Mouse (Mus musculus) forebrain, embryonic 11.5 days (tissue): ENCODE measurements around the gene Fbxw9. TPM values are rescaled to one million over a fixed set of nuclear protein-coding genes. Genes with fewer than 3 reads are reported as not detected.

ENCODE experiments used
- ATAC-seq: fragments of 200-750 bp; cut with Nextera tagmentation; replicated peaks from 2 replicates; pipeline ENCODE4 v1.8.0; 2017; ENCODE audit warnings: moderate TSS enrichment; ENCODE audit not compliant: low FRiP score
- DNase-seq: peaks from one replicate; pipeline ENCODE4 v3.0.0-alpha.2; 2017; ENCODE audit warnings: low spot score
- H3K27ac ChIP-seq: fragments of 300-500 bp; sonication (generic); 2 replicates; pipeline ENCODE4 v1.5.1; 2014; ENCODE audit warnings: low read depth, low read length
- H3K27me3 ChIP-seq: fragments of 300-500 bp; sonication (generic); 2 replicates; pipeline ENCODE4 v1.6.1; 2014; ENCODE audit warnings: mild to moderate bottlenecking, low read length, mixed read lengths; ENCODE audit not compliant: control insufficient read depth, insufficient read depth
- H3K36me3 ChIP-seq: fragments of 300-500 bp; sonication (generic); 2 replicates; pipeline ENCODE4 v1.6.1; 2014; ENCODE audit warnings: mild to moderate bottlenecking, low read length, moderate library complexity, mixed read lengths; ENCODE audit not compliant: control insufficient read depth, insufficient read depth
- H3K4me1 ChIP-seq: fragments of 300-500 bp; sonication (generic); replicated peaks from 2 replicates; pipeline ENCODE4 v1.6.1; 2014; ENCODE audit warnings: low read length, mixed read lengths; ENCODE audit not compliant: control insufficient read depth, insufficient read depth
- H3K4me2 ChIP-seq: fragments of 300-500 bp; sonication (generic); 2 replicates; pipeline ENCODE4 v1.6.1; 2014; ENCODE audit warnings: low read depth, mild to moderate bottlenecking, low read length, moderate library complexity, mixed read lengths; ENCODE audit not compliant: severe bottlenecking
- H3K4me3 ChIP-seq: fragments of 300-500 bp; sonication (generic); 2 replicates; pipeline ENCODE4 v1.5.1; 2014; ENCODE audit warnings: low read depth, low read length
- H3K9ac ChIP-seq: fragments of 300-500 bp; sonication (generic); 2 replicates; pipeline ENCODE4 v1.6.1; 2014; ENCODE audit warnings: low read length
- H3K9me3 ChIP-seq: fragments of 300-500 bp; sonication (generic); 2 replicates; pipeline ENCODE4 v1.6.1; 2016; ENCODE audit warnings: low read length, mixed read lengths; ENCODE audit not compliant: control insufficient read depth
- WGBS: fragments of 180-500 bp; shearing (Covaris S2); extraction: QIAGEN DNeasy Blood & Tissue Kit; methylation state at CpG from one replicate; pipeline ENCODE4 v1.1.7; 2014; 5-methylcytosine and 5-hydroxymethylcytosine counted together
- polyA plus RNA-seq: library from polyadenylated mRNA; unstranded; fragments of >200 nt; fragmentation: Nextera tagmentation; extraction: Ambion mirVana; gene quantifications from 2 replicates; pipeline ENCODE4 v1.2.1, GENCODE M21; 2014

Fbxw9 gene
- polyA plus RNA-seq, 1 experiment from 2014 or later: 23.8 TPM

DNA sequence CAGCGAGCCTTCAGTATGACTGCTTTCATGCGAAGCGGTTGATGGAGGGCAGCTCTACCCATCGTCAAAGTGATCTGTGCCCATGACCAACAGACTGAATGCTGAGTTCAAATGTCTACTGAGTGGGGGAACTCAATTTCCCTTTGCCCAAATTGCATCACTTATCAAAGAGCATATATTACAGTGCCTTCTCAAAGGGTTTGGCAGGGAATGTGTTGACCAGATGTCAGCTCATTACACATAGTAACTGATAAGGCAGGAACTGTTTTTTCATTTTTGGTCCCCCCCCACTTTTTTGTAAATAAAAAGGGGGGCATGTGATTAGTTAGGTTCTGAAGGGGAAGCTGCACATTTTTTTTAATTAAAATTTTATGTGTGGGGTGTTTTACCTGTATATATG is 2.7 kb downstream of the Fbxw9 start:
- Histone ChIP-seq H3K9me3 (no peaks in the 10 kb centered on the region), H3K36me3 (peaks cover 5% of the 10 kb centered on the region; the same call in 1 of the 2 replicates), H3K27ac (no peak overlapping the region), H3K9ac (no peak overlapping the region), H3K4me1 (peaks cover 4% of the 10 kb centered on the region; the same call in 1 of the 2 replicates), H3K4me2 (no peak overlapping the region), H3K4me3 (no peak overlapping the region), H3K27me3 (no peaks in the 10 kb centered on the region)
- 94% methylated on average over 4 of the region's 4 CpGs for whole genome bisulfite sequencing
- DNase-seq (no peak), ATAC-seq (no peak)

DNA sequence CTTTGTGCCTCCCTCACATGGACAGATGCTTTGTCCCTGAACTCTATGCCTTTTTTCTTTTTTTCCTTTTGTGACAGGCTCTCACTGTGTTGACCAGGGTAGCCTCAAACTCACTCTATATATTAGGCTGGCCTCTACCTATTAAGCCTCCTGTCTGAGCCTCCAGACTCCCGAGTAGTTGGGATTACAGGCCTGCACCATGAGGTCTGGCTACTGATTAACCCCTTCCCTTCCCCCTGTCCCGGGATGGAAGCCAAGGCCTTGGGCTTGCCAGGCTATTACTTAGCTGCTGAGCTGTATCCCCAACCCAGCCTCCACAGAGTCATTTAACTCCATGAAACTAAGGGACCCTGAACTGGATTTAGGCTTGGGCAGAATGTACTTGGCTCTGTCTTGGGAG is 5.4 kb downstream of the Fbxw9 start:
- 43% methylated on average over 2 of the region's 2 CpGs for WGBS
- H3K9ac ChIP-seq: no peak overlapping the region
- no peaks in the 10 kb centered on the region for H3K27me3 ChIP-seq
- H3K4me1 ChIP-seq: peaks cover 4% of the 10 kb centered on the region; the same call in 1 of the 2 replicates
- DNase-seq (no peak), ATAC-seq (no peak)
- H3K36me3 ChIP-seq: peaks cover 5% of the 10 kb centered on the region; the same call in 1 of the 2 replicates
- H3K4me3 ChIP-seq: no peak overlapping the region
- no peaks in the 10 kb centered on the region for H3K9me3 ChIP-seq
- H3K4me2 ChIP-seq: no peak overlapping the region
- no peak overlapping the region for H3K27ac ChIP-seq

- no peak overlapping the region for H3K4me3 ChIP-seq
- no peaks in the 10 kb centered on the region for H3K9me3 ChIP-seq
- H3K4me1 ChIP-seq: no peaks in the 10 kb centered on the region; the same call in 1 of the 2 replicates
- no peak overlapping the region for H3K4me2 ChIP-seq
- DNase-seq (peak; percentile 44), ATAC-seq (no peak)
- no peak overlapping the region for H3K9ac ChIP-seq
- WGBS: 94% methylated on average over 2 of the region's 2 CpGs
- H3K27ac ChIP-seq: no peak overlapping the region
- no peaks in the 10 kb centered on the region for H3K27me3 ChIP-seq
- peaks cover 5% of the 10 kb centered on the region; the same call in 1 of the 2 replicates for H3K36me3 ChIP-seq
Observed at GRCm38 (mm10) chr8:85067155-85067554, 7.3 kb downstream of the Fbxw9 start.

- H3K4me2 ChIP-seq: no peak within 1 kb of the TSS
- peak; percentile 52 for DNase-seq
Observed at GRCm38 (mm10) chr8:85067982-85068381, 8.1 kb downstream of the Fbxw9 start, which contains the start of gene Gm5741. Gm5741 (minus strand) TSS chr8:85067982.

DNA sequence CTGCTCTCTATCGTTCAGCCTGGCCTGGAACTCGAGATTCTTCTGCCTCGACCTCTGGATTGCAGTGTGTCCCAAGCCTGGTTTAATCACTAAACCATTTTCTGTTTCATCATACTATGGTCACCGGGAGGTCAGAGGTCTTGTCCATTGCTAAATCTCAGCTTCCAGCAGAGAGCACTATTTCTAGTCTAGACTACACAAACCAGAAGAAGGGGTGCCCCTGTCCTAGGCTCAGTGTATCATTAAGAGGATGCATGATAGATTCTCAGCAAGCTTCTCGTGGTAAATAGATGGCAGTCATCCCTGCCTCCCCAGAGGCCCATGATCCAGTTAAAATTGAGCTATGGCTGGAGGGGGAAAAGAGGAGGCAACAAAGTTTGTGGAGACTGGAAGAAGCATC is 11.2 kb downstream of the Fbxw9 start:
- Histone ChIP-seq H3K27ac (peak overlapping the region; percentile 92; the same call in 1 of the 2 replicates), H3K27me3 (no peaks in the 10 kb centered on the region), H3K36me3 (peaks cover 7% of the 10 kb centered on the region), H3K4me3 (peak overlapping the region; percentile 91), H3K4me2 (peak overlapping the region; percentile 66), H3K9me3 (no peaks in the 10 kb centered on the region), H3K4me1 (peaks cover 6% of the 10 kb centered on the region; the same call in 1 of the 2 replicates), H3K9ac (peak overlapping the region; percentile 79; the same call in 1 of the 2 replicates)
- peak; percentile 50 for DNase-seq
- ATAC-seq: no peak
- WGBS: 87% methylated on average over 5 of the region's 5 CpGs

More at GRCm38 (mm10) chr8:85067982-85068381, 8.1 kb downstream of the Fbxw9 start, which contains the start of gene Gm5741:
- Histone ChIP-seq H3K36me3 (peaks cover 5% of the 10 kb centered on the region; the same call in 1 of the 2 replicates), H3K27ac (no peak within 1 kb of the TSS), H3K9me3 (no peaks in the 10 kb centered on the region), H3K9ac (no peak within 1 kb of the TSS), H3K4me1 (peaks cover 2% of the 10 kb centered on the region; the same call in 1 of the 2 replicates), H3K4me3 (no peak within 1 kb of the TSS), H3K27me3 (no peaks in the 10 kb centered on the region)
- no peak for ATAC-seq

DNA sequence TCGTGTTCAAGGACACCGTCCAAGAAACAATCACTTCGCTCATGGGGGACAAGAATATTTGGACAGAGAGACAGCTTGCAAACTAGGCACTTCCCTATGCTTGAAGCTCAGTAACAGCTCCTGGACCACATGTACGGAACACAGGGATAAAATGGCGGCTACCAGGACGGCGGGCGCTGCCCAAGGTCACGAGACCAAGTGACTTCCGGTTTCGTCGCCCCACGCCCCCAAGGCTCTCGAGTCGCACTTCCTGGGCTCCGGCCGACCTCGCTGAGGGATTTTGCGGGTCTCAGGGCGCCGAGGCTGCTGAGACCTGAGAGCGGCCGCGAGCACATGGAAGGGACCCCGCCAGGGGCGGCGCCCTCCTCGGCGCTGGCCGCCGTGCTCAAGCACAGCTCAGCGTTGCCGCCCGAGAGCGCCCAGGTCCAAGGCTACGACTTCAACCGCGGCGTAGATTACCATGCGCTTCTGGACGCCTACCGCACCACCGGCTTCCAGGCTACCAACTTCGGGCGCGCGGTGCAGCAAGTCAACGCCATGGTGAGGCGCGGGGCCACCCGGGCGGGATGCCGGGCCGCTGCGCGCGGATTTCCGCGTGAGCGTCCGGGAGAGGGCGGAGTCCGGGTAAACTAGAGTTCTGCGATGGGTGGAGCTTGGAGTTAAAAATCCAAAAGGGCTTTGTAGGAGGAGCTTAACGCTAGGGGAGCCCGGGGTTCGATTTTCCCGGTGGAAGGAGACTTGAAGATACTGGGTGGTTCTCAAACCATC is 11.8 kb downstream of the Fbxw9 start, which contains the start of gene Dhps:
TSS of gene Dhps (plus strand) at position 244 of the 768 bp plus-strand sequence.
- H3K4me2 ChIP-seq: peak within 1 kb of the TSS; percentile 66
- ATAC-seq: peak; percentile 90
- no peaks in the 10 kb centered on the region for H3K9me3 ChIP-seq
- peak within 1 kb of the TSS; percentile 92 for H3K27ac ChIP-seq
- peaks cover 6% of the 10 kb centered on the region; the same call in 1 of the 2 replicates for H3K4me1 ChIP-seq
- DNase-seq: peak; percentile 94
- H3K36me3 ChIP-seq: peaks cover 2% of the 10 kb centered on the region; the same call in 1 of the 2 replicates
- H3K9ac ChIP-seq: peak within 1 kb of the TSS; percentile 79
- no peaks in the 10 kb centered on the region for H3K27me3 ChIP-seq
- WGBS: under 1% methylated on average over 68 of the region's 68 CpGs
- H3K4me3 ChIP-seq: peak within 1 kb of the TSS; percentile 91

DNA sequence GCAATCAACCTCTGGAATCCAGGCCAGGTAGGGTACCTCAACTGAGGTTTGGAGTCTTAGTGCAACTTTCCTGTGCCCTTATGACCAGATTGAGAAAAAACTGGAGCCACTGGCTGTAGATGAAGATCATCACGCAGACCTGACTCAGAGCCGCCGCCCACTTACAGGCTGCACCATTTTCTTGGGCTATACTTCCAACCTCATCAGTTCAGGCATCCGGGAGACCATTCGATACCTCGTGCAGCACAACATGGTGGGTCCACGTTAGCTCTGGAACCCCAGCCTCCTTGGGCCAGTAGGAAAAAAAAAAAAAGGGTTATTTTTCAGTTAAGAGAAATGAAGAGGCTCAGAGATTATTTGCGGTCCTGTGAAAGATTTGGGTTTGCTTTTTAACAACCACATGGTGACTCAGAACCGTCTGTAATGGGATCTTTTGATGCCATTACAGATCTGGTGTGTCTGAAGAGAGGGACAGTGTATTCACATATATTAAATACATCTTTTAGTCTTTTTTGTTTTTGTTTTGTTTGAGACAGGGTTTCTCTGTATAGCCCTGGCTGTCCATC is 12.6 kb downstream of the Fbxw9 start:
- no peaks in the 10 kb centered on the region for H3K9me3 ChIP-seq
- peak overlapping the region; percentile 66 for H3K4me2 ChIP-seq
- DNase-seq: peak; percentile 52
- peak overlapping the region; percentile 92; the same call in 1 of the 2 replicates for H3K27ac ChIP-seq
- peak overlapping the region; percentile 91 for H3K4me3 ChIP-seq
- ATAC-seq: no peak
- H3K9ac ChIP-seq: peak overlapping the region; percentile 79
- H3K4me1 ChIP-seq: peaks cover 6% of the 10 kb centered on the region; the same call in 1 of the 2 replicates
- H3K27me3 ChIP-seq: no peaks in the 10 kb centered on the region
- peaks cover 2% of the 10 kb centered on the region; the same call in 1 of the 2 replicates for H3K36me3 ChIP-seq
- 47% methylated on average over 9 of the region's 9 CpGs for WGBS

GRCm38 (mm10) chr8:85073041-85073612 is 13.3 kb downstream of the Fbxw9 start:
- no peaks in the 10 kb centered on the region for H3K9me3 ChIP-seq
- peaks cover 6% of the 10 kb centered on the region; the same call in 1 of the 2 replicates for H3K4me1 ChIP-seq
- ATAC-seq (no peak), DNase-seq (peak; percentile 51)
- WGBS: 96% methylated on average over 15 of the region's 15 CpGs
- H3K4me3 ChIP-seq: no peak overlapping the region
- H3K4me2 ChIP-seq: no peak overlapping the region
- no peaks in the 10 kb centered on the region for H3K27me3 ChIP-seq
- no peak overlapping the region for H3K9ac ChIP-seq
- H3K27ac ChIP-seq: no peak overlapping the region
- peaks cover 2% of the 10 kb centered on the region; the same call in 1 of the 2 replicates for H3K36me3 ChIP-seq
